Mouse (Mus musculus) lung, postnatal 0 days (tissue): ENCODE measurements around the gene Selenoo. TPM values are rescaled to one million over a fixed set of nuclear protein-coding genes. Genes with fewer than 3 reads are reported as not detected.

Experiments
- ATAC-seq: fragments of 200-750 bp; cut with Nextera tagmentation; 2 replicates; pipeline ENCODE4 v1.8.0; 2017; ENCODE audit warnings: moderate library complexity
- DNase-seq: peaks from one replicate; pipeline ENCODE4 v3.0.0-alpha.2; 2016; ENCODE audit warnings: low spot score
- H3K27ac ChIP-seq: fragments of 300-500 bp; sonication (generic); 2 replicates; pipeline ENCODE4 v1.5.1; 2014; ENCODE audit warnings: antibody characterized with exemption, mild to moderate bottlenecking, low read length, mixed read lengths
- H3K27me3 ChIP-seq: fragments of 300-500 bp; sonication (generic); replicated peaks from 2 replicates; pipeline ENCODE4 v1.6.1; 2014; ENCODE audit warnings: low read length, mixed read lengths; ENCODE audit not compliant: insufficient read depth
- H3K36me3 ChIP-seq: fragments of 300-500 bp; sonication (generic); 2 replicates; pipeline ENCODE4 v1.6.1; 2014; ENCODE audit warnings: low read length, mixed read lengths; ENCODE audit not compliant: insufficient read depth
- H3K4me1 ChIP-seq: fragments of 300-500 bp; sonication (generic); 2 replicates; pipeline ENCODE4 v1.6.1; 2014; ENCODE audit warnings: antibody characterized with exemption, low read depth, low read length, mixed read lengths; ENCODE audit not compliant: insufficient read depth
- H3K4me2 ChIP-seq: fragments of 300-500 bp; sonication (generic); replicated peaks from 2 replicates; pipeline ENCODE4 v1.6.1; 2014; ENCODE audit warnings: low read depth, mild to moderate bottlenecking, low read length, moderate library complexity, mixed read lengths
- H3K4me3 ChIP-seq: fragments of 300-500 bp; sonication (generic); 2 replicates; pipeline ENCODE4 v1.5.1; 2014; ENCODE audit warnings: low read depth, low read length
- H3K9ac ChIP-seq: fragments of 300-500 bp; sonication (generic); replicated peaks from 2 replicates; pipeline ENCODE4 v1.6.1; 2014; ENCODE audit warnings: low read depth, mild to moderate bottlenecking
- H3K9me3 ChIP-seq: fragments of 300-500 bp; sonication (generic); 2 replicates; pipeline ENCODE4 v1.6.1; 2016; ENCODE audit warnings: low read length, mixed read lengths
- CTCF ChIP-seq: IDR thresholded peaks from 2 replicates; pipeline ENCODE4 v1.5.1; 2016; ENCODE audit warnings: antibody characterized with exemption, mild to moderate bottlenecking
- EP300 ChIP-seq: IDR thresholded peaks from 2 replicates; pipeline ENCODE4 v1.6.1; 2016; ENCODE audit warnings: antibody characterized with exemption, mild to moderate bottlenecking, control low read depth
- WGBS: fragments of 180-500 bp; shearing (Covaris S2); extraction: QIAGEN DNeasy Blood & Tissue Kit; methylation state at CpG from one replicate; pipeline ENCODE4 v1.1.7; 2014; 5-methylcytosine and 5-hydroxymethylcytosine counted together
- polyA plus RNA-seq: library from polyadenylated mRNA; unstranded; fragments of >200 nt; fragmentation: Nextera tagmentation; extraction: Ambion mirVana; gene quantifications from 2 replicates; pipeline ENCODE4 v1.2.1, GENCODE M21; 2015

The Selenoo gene
- polyA plus RNA-seq, 1 experiment from 2014 or later = 16.0 TPM

DNA sequence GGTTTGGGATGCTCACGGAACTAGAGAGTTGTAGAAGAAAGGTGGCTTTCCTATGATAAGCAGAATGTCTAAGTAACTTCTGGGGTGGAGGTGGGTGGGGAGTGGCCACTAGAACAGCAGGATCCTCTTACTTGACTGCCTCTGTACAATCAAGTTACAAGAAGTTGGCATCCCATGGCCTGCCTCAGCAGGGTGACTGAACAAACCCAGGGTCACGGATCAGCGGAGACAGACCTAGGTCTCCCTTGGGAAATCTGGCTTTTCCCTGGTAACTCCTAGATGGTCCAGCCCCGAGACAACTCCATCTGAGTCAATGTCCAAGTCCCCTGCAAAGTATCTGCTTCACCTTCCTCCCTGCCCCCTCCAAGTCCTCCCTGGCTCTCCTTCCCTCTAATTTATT is 59.0 kb downstream of the Selenoo start:
- Histone ChIP-seq H3K4me1 (peaks cover 13% of the 10 kb centered on the region), H3K36me3 (no peaks in the 10 kb centered on the region), H3K9ac (no peak overlapping the region), H3K27ac (no peak overlapping the region), H3K4me3 (no peak overlapping the region), H3K27me3 (peaks cover 14% of the 10 kb centered on the region), H3K4me2 (no peak overlapping the region), H3K9me3 (no peaks in the 10 kb centered on the region)
- DNase-seq = no peak
- ATAC-seq = no peak
- WGBS = 60% methylated on average over 4 of the region's 4 CpGs
- TF ChIP-seq EP300 = no peak
- TF ChIP-seq CTCF = no peak

- peak overlapping the region; percentile 91 for H3K4me2 ChIP-seq
- peak overlapping the region; percentile 50 for H3K9ac ChIP-seq
- no peaks in the 10 kb centered on the region for H3K36me3 ChIP-seq
- DNase-seq (no peak), ATAC-seq (no peak)
- no peaks in the 10 kb centered on the region for H3K9me3 ChIP-seq
- H3K4me1 ChIP-seq = peaks cover 13% of the 10 kb centered on the region
- H3K27ac ChIP-seq = no peak overlapping the region
- peak overlapping the region; percentile 67 for H3K4me3 ChIP-seq
- H3K27me3 ChIP-seq = peaks cover 14% of the 10 kb centered on the region
- TF ChIP-seq EP300 = no peak
- WGBS = 7% methylated on average over 25 of the region's 25 CpGs
Observed at GRCm38 (mm10) chr15:89148496-89149270, 59.8 kb downstream of the Selenoo start.

DNA sequence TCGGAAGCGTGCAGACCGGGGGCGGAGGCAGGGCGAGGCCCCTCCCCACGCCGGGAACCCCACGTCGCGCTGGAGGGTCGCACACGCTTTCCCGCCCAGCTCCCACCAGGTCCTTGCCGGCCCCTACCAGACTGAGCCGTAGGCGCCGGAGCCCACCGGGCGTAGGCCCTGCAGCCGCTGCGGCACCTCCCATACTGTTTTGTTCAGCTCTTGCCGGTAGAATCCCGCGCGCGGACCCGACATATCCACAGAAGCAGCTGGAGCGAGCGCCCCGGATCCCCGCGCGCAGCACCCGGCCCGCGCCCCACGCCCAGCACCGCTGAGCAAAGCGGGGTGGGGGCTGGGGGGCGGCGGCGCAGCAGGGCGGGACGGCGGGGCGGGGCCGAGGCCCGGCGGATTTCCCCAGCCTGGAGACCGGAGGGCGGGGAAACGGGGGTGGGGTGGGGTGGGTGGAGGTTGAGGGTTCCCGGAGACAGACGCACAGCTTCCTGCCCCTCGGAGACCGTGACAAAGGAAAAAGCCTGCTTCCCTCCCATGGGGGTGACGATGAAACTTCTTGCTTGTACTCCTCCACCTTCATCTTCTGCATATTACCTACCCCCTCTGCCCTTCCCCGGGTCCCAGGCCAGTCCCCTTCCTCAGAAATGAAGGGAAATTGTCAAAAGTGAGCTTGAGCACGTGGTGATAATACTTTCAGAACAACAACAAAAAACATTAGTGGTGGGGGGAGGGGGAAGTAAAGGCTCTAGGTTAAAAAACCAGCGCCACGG is 60.6 kb downstream of the Selenoo start, which contains the start of gene Mapk11:
Mapk11 (minus strand) TSS at position 358 of the 770 bp plus-strand sequence.
- H3K27ac ChIP-seq = no peak within 1 kb of the TSS
- TF ChIP-seq CTCF (no peak), EP300 (no peak)
- DNase-seq = peak; percentile 48
- H3K9me3 ChIP-seq = no peaks in the 10 kb centered on the region
- H3K4me1 ChIP-seq = peaks cover 13% of the 10 kb centered on the region
- H3K4me2 ChIP-seq = peak within 1 kb of the TSS; percentile 91
- peaks cover 4% of the 10 kb centered on the region; the same call in 1 of the 2 replicates for H3K36me3 ChIP-seq
- H3K9ac ChIP-seq = peak within 1 kb of the TSS; percentile 50
- peaks cover 14% of the 10 kb centered on the region for H3K27me3 ChIP-seq
- peak; percentile 76 for ATAC-seq
- peak within 1 kb of the TSS; percentile 67 for H3K4me3 ChIP-seq
- WGBS = 2% methylated on average over 40 of the region's 61 CpGs

Other genes with a start within 250 kb of the Selenoo start
- 66.0 and 69.6 TPM in 2 replicates for gene Pim3, start 226.9 kb upstream of the Selenoo start, polyA plus RNA-seq
- 0.06 and 0.07 TPM in 2 replicates for gene Ttll8, start 134.7 kb upstream of the Selenoo start, polyA plus RNA-seq
- 21.5 and 29.4 TPM in 2 replicates for gene Mlc1, start 110.1 kb upstream of the Selenoo start, polyA plus RNA-seq
- 0.42 and 0.88 TPM in 2 replicates for gene Mov10l1, start 106.2 kb upstream of the Selenoo start, polyA plus RNA-seq
- 0.11 and 0.18 TPM in 2 replicates for gene Panx2, start 29.4 kb upstream of the Selenoo start, polyA plus RNA-seq
- gene Trabd, start 14.0 kb upstream of the Selenoo start, polyA plus RNA-seq = 41.8 and 43.4 TPM in 2 replicates
- gene Tubgcp6, start 34.0 kb downstream of the Selenoo start, polyA plus RNA-seq = 5.6 and 6.2 TPM in 2 replicates
- 14.8 and 15.1 TPM in 2 replicates for gene Hdac10, start 39.6 kb downstream of the Selenoo start, polyA plus RNA-seq
- 13.0 and 14.4 TPM in 2 replicates for gene Mapk12, start 51.6 kb downstream of the Selenoo start, polyA plus RNA-seq
- gene Mapk11, start 60.5 kb downstream of the Selenoo start, polyA plus RNA-seq = 7.4 and 8.5 TPM in 2 replicates
- gene Plxnb2, start 91.7 kb downstream of the Selenoo start, polyA plus RNA-seq = 73.1 and 104 TPM in 2 replicates
- gene Dennd6b, start 107.4 kb downstream of the Selenoo start, polyA plus RNA-seq = 4.4 and 5.0 TPM in 2 replicates
- gene Ppp6r2, start 122.5 kb downstream of the Selenoo start, polyA plus RNA-seq = 22.7 and 24.1 TPM in 2 replicates
- 28.1 and 30.9 TPM in 2 replicates for gene Sbf1, start 226.2 kb downstream of the Selenoo start, polyA plus RNA-seq
- 0.11 and 0.12 TPM in 2 replicates for gene Adm2, start 233.6 kb downstream of the Selenoo start, polyA plus RNA-seq
- not detected in 2 replicates for gene Miox, start 245.3 kb downstream of the Selenoo start, polyA plus RNA-seq